Mouse (Mus musculus) lung, postnatal 0 days (tissue): ENCODE measurements at regions not wholly inside any gene's neighbourhood (a gene's known extent, or its start where the extent isn't known, plus 50 kb on each side); places are given as distances from the start of the nearest gene placed in this dataset.

Source experiments
- ATAC-seq: fragments of 200-750 bp; cut with Nextera tagmentation; 2 replicates; pipeline ENCODE4 v1.8.0; 2017; ENCODE audit warnings: moderate library complexity
- DNase-seq: peaks from one replicate; pipeline ENCODE4 v3.0.0-alpha.2; 2016; ENCODE audit warnings: low spot score
- H3K27ac ChIP-seq: fragments of 300-500 bp; sonication (generic); 2 replicates; pipeline ENCODE4 v1.5.1; 2014; ENCODE audit warnings: antibody characterized with exemption, mild to moderate bottlenecking, low read length, mixed read lengths
- H3K27me3 ChIP-seq: fragments of 300-500 bp; sonication (generic); replicated peaks from 2 replicates; pipeline ENCODE4 v1.6.1; 2014; ENCODE audit warnings: low read length, mixed read lengths; ENCODE audit not compliant: insufficient read depth
- H3K36me3 ChIP-seq: fragments of 300-500 bp; sonication (generic); 2 replicates; pipeline ENCODE4 v1.6.1; 2014; ENCODE audit warnings: low read length, mixed read lengths; ENCODE audit not compliant: insufficient read depth
- H3K4me1 ChIP-seq: fragments of 300-500 bp; sonication (generic); 2 replicates; pipeline ENCODE4 v1.6.1; 2014; ENCODE audit warnings: antibody characterized with exemption, low read depth, low read length, mixed read lengths; ENCODE audit not compliant: insufficient read depth
- H3K4me2 ChIP-seq: fragments of 300-500 bp; sonication (generic); replicated peaks from 2 replicates; pipeline ENCODE4 v1.6.1; 2014; ENCODE audit warnings: low read depth, mild to moderate bottlenecking, low read length, moderate library complexity, mixed read lengths
- H3K4me3 ChIP-seq: fragments of 300-500 bp; sonication (generic); 2 replicates; pipeline ENCODE4 v1.5.1; 2014; ENCODE audit warnings: low read depth, low read length
- H3K9ac ChIP-seq: fragments of 300-500 bp; sonication (generic); replicated peaks from 2 replicates; pipeline ENCODE4 v1.6.1; 2014; ENCODE audit warnings: low read depth, mild to moderate bottlenecking
- H3K9me3 ChIP-seq: fragments of 300-500 bp; sonication (generic); 2 replicates; pipeline ENCODE4 v1.6.1; 2016; ENCODE audit warnings: low read length, mixed read lengths
- CTCF ChIP-seq: IDR thresholded peaks from 2 replicates; pipeline ENCODE4 v1.5.1; 2016; ENCODE audit warnings: antibody characterized with exemption, mild to moderate bottlenecking
- EP300 ChIP-seq: IDR thresholded peaks from 2 replicates; pipeline ENCODE4 v1.6.1; 2016; ENCODE audit warnings: antibody characterized with exemption, mild to moderate bottlenecking, control low read depth
- WGBS: fragments of 180-500 bp; shearing (Covaris S2); extraction: QIAGEN DNeasy Blood & Tissue Kit; methylation state at CpG from one replicate; pipeline ENCODE4 v1.1.7; 2014; 5-methylcytosine and 5-hydroxymethylcytosine counted together

GRCm38 (mm10) chr7:129937715-129938114 lies 346.1 kb downstream of the Wdr11 start:
- no peak for ATAC-seq
- Histone ChIP-seq H3K4me2 (no peak overlapping the region), H3K27ac (no peak overlapping the region), H3K9ac (no peak overlapping the region), H3K4me3 (no peak overlapping the region), H3K36me3 (no peaks in the 10 kb centered on the region), H3K9me3 (no peaks in the 10 kb centered on the region), H3K27me3 (no peaks in the 10 kb centered on the region), H3K4me1 (no peaks in the 10 kb centered on the region)
- TF ChIP-seq EP300 = no peak
- no peak for TF ChIP-seq CTCF
- no peak for DNase-seq
- WGBS = 83% methylated on average over 6 of the region's 6 CpGs

DNA sequence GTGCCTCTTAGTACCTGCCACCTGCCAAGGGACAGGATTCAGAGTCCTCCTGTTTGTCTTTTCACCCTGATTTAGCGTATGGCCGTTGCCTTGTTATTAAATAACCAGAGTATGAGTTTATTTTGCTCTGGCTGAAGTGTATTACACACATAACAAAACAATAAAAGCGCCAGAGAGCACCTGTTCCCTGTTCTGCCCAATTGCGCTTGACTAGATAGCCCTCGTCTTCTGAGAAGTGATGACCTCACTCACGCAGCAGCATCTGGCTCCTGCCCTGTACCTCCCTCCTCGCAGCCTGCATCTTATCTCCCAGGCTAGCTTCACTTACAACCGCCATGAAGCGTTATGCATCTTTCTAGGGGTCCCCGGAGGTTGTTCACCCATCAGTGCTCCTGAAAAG lies 346.5 kb downstream of the Wdr11 start:
- TF ChIP-seq CTCF (no peak), EP300 (no peak)
- DNase-seq = no peak
- Histone ChIP-seq H3K9ac (no peak overlapping the region), H3K4me3 (no peak overlapping the region), H3K36me3 (no peaks in the 10 kb centered on the region), H3K9me3 (no peaks in the 10 kb centered on the region), H3K27ac (no peak overlapping the region), H3K4me1 (no peaks in the 10 kb centered on the region), H3K4me2 (no peak overlapping the region), H3K27me3 (no peaks in the 10 kb centered on the region)
- ATAC-seq = no peak
- 75% methylated on average over 10 of the region's 10 CpGs for WGBS

DNA sequence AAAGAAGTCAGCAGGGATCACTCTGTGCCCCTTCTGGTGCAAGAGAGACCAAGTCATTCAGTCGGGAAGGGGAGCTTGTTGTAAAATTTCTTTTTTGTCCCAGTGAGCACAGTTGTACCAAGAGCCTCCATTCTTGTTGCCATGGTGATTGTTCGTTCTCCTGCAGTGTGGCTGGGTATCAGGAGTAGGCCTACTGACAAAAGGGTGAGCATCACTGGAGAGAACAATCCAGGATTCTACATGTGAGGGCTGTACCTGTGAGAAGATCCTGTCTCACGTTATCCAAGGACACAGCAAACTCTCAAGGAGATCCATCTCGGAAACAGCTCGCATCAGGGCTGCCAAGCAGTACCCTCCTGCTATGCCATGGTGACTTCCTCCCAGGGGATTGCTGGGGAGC lies 347.6 kb downstream of the Wdr11 start:
- H3K4me1 ChIP-seq = no peaks in the 10 kb centered on the region
- no peak overlapping the region for H3K4me3 ChIP-seq
- TF ChIP-seq CTCF (no peak), EP300 (no peak)
- DNase-seq (no peak), ATAC-seq (no peak)
- no peaks in the 10 kb centered on the region for H3K27me3 ChIP-seq
- H3K27ac ChIP-seq = no peak overlapping the region
- H3K9ac ChIP-seq = no peak overlapping the region
- WGBS = 79% methylated on average over 5 of the region's 5 CpGs
- H3K36me3 ChIP-seq = no peaks in the 10 kb centered on the region
- no peak overlapping the region for H3K4me2 ChIP-seq
- no peaks in the 10 kb centered on the region for H3K9me3 ChIP-seq

DNA sequence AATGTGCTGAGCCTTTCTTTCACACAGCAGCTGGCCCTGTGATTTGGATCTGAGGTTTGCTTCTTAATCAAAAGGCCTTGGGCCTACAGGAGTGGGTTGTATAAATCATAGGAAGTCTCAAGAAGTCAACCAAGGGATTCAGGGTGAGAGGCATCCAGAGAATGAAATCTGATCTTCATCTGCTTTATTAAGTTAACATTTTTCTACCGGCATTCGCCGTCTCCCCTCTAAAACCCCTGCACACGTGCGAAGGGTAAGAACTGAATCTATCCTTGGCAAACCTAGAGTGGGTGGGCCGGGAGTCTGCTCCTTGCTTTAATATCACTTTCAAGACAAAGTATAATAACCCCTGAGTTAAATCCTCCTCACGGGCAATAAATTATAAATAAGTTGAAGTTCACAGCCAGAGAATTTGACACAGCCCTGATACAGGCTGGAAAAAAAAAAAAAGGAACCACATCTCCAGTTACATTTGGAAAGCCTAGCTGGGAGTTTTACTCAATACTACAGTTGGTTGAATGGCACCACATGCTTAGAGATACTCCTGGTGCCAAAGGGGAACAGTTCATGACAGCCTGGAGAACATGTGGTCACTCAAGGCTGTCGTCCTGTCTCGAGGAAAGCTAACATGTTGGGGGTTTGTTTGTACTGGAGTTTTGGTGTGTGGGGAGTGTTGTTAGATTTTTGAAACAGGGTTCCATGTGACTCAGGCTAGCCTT lies 349.8 kb downstream of the Wdr11 start:
- TF ChIP-seq CTCF = no peak
- no peak for TF ChIP-seq EP300
- Histone ChIP-seq H3K9me3 (no peaks in the 10 kb centered on the region), H3K27me3 (no peaks in the 10 kb centered on the region), H3K9ac (no peak overlapping the region), H3K27ac (no peak overlapping the region), H3K4me1 (no peaks in the 10 kb centered on the region), H3K36me3 (no peaks in the 10 kb centered on the region), H3K4me2 (no peak overlapping the region), H3K4me3 (no peak overlapping the region)
- ATAC-seq (no peak), DNase-seq (no peak)
- 57% methylated on average over 9 of the region's 9 CpGs for WGBS

GRCm38 (mm10) chr7:129948613-129949110 lies 357.0 kb downstream of the Wdr11 start:
- peak; percentile 38 for TF ChIP-seq CTCF
- no peak for TF ChIP-seq EP300
- no peak for DNase-seq
- Histone ChIP-seq H3K4me2 (no peak overlapping the region), H3K27me3 (no peaks in the 10 kb centered on the region), H3K27ac (no peak overlapping the region), H3K36me3 (no peaks in the 10 kb centered on the region), H3K4me3 (no peak overlapping the region), H3K9ac (no peak overlapping the region), H3K4me1 (no peaks in the 10 kb centered on the region), H3K9me3 (no peaks in the 10 kb centered on the region)
- ATAC-seq = no peak
- 70% methylated on average over 8 of the region's 8 CpGs for WGBS

- no peak overlapping the region for H3K4me3 ChIP-seq
- H3K9me3 ChIP-seq = no peaks in the 10 kb centered on the region
- ATAC-seq (no peak), DNase-seq (no peak)
- H3K4me2 ChIP-seq = no peak overlapping the region
- no peaks in the 10 kb centered on the region for H3K36me3 ChIP-seq
- H3K4me1 ChIP-seq = no peaks in the 10 kb centered on the region
- H3K27ac ChIP-seq = no peak overlapping the region
- TF ChIP-seq CTCF (no peak), EP300 (no peak)
- no peak overlapping the region for H3K9ac ChIP-seq
- no peaks in the 10 kb centered on the region for H3K27me3 ChIP-seq
- WGBS = 93% methylated on average over 1 of the region's 1 CpGs
These were observed 358.8 kb downstream of the Wdr11 start for GRCm38 (mm10) chr7:129950456-129950855.
